Mouse (Mus musculus) cerebellum, adult 2 months (tissue): ENCODE results near the gene Phldb1.

Source experiments
- CTCF ChIP-seq: fragments of 200-500 bp; IDR thresholded peaks from 2 replicates; pipeline ENCODE4 v1.5.1; 2011; ENCODE audit warnings: low read depth, mild to moderate bottlenecking, control low read depth, low read length, moderate library complexity, borderline replicate concordance; ENCODE audit not compliant: insufficient read depth
- POLR2A ChIP-seq: fragments of 200-500 bp; IDR thresholded peaks from 2 replicates; pipeline ENCODE4 v1.6.1; 2011; ENCODE audit warnings: low read length, control low read depth, borderline replicate concordance; ENCODE audit not compliant: insufficient read depth

DNA sequence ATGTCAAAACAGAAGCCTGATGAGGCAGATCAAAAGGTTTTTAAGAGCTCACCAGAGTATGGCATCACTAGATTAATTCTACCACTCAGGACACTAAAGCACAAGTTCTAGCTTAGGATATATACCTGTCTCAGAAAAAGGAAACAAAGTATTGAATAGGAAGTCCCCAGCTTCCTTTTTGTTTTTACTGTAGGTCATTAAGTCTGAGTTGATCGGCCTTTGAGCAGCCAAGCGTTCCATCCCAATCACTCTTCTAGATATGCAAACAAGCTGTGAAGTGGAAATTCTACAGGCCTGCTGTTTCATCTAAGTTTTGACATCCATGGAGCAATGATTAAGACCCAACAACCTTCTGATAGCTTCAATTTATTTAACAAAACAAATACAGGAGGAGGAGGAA is 25.9 kb upstream of the Phldb1 start:
- no peak for TF ChIP-seq POLR2A
- no peak for TF ChIP-seq CTCF
